Mouse (Mus musculus): ENCODE measurements around the gene Fastkd3. TPM values are rescaled to one million over a fixed set of nuclear protein-coding genes. Genes with fewer than 3 reads are reported as not detected.

Gene Fastkd3
- polyA plus RNA-seq, 2 experiments from 2014 or later: 33.1 to 35.6 TPM

DNA sequence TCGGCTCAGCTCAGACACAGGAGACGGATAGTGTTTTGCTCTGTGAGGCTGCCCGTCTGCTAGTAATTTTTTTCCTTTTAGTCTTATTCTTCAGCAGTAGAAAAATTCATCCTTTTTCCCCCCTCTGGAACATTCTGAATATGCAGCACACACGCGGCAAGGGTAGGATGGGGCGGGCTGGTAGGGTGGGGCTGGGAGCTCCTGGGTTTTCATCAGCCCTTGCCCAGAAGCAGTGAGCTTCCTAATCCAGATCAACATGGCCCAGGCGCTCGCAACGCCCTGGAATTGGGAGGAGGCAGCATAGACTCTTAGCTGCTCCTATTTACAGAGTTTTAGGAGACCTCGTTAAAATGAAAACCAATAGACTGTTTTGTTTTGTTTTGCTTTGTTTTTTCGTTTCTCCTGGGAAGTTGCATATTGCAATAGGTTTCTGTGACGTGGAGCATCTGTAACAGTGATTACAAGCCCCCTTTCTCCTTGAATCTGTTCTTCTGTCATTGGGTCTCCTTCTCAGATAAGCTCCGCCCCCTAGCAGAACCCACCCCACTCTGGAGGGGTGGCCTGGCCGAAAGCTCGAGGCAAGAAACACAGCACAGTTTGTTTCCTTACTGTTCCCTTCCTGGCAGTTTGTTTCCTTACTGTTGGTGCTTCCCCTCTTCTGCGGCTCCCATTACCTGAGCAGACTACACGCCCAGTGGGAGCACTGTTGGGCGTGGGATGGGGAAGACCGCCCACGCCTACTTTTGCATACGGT, 25.8 kb downstream of the Fastkd3 start:
- ATAC-seq: no peak

DNA sequence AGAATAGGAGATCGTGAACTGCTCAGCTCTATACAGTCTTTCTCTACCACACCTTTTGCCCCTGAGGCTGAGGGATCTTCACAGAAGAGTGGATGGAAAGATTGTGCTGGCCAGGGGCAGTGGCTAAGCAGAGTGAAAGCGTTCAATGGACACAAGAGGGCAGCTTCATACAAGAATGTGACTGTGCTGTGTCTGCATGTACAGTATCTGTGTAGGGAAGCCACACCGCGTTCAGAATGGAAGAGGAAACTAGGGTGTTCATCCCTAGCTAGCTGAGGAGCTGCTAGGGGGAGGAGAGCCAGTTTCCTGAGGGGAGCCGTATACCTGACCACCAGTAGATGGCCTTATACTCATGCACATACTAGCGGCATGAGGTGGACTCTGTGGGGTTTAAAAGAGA, 40.8 kb downstream of the Fastkd3 start:
- no peak for ATAC-seq

DNA sequence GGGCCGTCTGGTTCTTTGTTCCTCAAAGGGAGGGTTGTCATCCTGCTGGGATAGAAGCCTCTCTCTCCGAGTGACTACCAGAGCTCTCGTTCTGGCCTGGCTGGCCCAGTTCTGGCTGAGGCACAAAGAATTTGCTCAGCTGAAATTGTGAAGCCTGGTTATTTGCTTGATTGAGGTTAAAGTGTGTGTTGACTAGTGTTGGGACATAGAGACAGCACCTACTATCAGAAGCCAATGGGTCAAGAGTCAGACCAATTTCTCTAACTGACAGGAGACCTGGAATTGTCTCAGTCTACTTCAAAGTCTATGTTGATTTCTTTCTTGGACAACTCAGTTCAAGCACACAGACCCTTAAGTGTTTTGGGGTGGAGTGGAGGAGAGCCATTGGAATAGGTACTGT, 45.0 kb downstream of the Fastkd3 start:
- ATAC-seq: no peak

Other genes with a start within 250 kb of the Fastkd3 start
- 10 to 100 TPM; 22.1 to 33.3 TPM for gene Mtrr, start 85 bp upstream of the Fastkd3 start, polyA plus RNA-seq (2017; shearing (Covaris generic))
- not detected for gene 1700001L19Rik, start 15.2 kb downstream of the Fastkd3 start, polyA plus RNA-seq (2017; shearing (Covaris generic))

Data from CD4-positive, CD25-positive, alpha-beta regulatory T cell, adult 4 months (primary cell).